Mouse (Mus musculus): ENCODE measurements around the gene Xk. TPM values are rescaled to one million over a fixed set of nuclear protein-coding genes. Genes with fewer than 3 reads are reported as not detected.
"Not testable (repeated sequence)": the region's sequence is repeated elsewhere in the genome, so short reads cannot be mapped to it uniquely, and the experiment has no call there.

The Xk gene
- polyA plus RNA-seq, 1 experiment from 2014 or later, result 10.6 TPM

DNA sequence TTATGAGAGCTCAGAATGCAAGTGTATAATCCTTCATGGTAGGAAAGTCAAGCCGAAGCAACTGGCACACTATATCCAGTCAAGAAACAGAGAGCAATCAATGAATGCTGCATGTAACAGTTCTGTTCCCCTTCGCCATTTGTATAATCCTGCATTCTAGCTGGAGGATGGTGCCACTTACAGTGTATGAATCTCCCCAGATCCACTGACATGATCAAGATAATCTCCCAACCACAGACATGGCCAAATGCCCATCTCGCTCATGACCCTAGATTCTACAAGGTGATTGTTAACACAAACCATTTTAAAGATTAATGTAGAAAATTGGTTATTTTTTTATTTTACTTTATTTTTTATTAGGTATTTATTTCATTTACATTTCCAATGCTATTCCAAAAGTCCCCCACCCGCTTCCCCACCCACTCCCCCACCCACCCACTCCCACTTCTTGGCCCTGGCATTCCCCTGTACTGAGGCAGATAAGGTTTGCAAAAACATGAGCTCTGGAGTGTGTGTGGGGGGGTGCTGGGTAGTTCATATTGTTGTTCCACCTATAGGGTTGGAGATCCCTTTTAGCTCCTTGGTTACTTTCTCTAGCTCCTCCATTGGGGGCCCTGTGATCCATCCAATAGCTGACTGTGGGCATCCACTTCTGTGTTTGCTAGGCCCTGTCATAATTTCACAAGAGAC is 20.7 kb downstream of the Xk start:
- WGBS (ENCODE audit: insufficient replicate concordance), result 78% methylated on average over 3 of the region's 4 CpGs
- not testable (repeated sequence) for ATAC-seq (replicated peaks; ENCODE audit: insufficient number of reproducible peaks, low FRiP score, low TSS enrichment); H3K27ac ChIP-seq (ENCODE audit: low read depth, low read length)

DNA sequence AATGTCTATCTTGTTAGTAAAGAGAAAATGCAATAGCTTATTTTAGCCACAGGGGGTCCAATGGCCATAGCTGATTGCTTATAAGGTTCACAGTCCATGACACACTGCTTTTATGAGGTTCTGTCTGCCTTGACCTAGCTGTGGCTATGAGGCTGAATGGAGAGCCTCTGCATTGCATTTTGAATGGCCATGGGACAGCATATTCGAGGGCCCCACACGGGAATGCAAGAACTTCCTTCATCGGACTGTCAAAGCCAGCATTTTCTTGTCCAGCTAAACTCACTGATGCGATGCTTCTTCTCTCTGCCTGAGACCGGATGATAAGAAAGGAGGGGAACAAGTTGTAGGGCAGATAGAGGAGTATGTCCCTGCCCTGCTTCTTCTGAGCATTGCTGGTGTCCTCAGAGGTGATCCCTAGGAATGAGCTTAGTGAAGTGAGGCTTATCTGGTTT is 25.9 kb downstream of the Xk start:
- no peaks in the 10 kb centered on the region for H3K36me3 ChIP-seq (ENCODE audit: control insufficient read depth, insufficient read depth, low read length)
- ATAC-seq (replicated peaks; ENCODE audit: insufficient number of reproducible peaks, low FRiP score, low TSS enrichment), result peak; percentile 76
- WGBS (ENCODE audit: insufficient replicate concordance), result 69% methylated on average over 5 of the region's 5 CpGs
- no peak overlapping the region for H3K4me3 ChIP-seq (ENCODE audit: low read depth, low read length)
- no peaks in the 10 kb centered on the region for H3K27me3 ChIP-seq (ENCODE audit: control insufficient read depth, insufficient read depth, low read length)
- no peak overlapping the region for H3K9ac ChIP-seq (ENCODE audit: low read depth, low read length)
- H3K4me2 ChIP-seq, result no peak overlapping the region
- no peaks in the 10 kb centered on the region for H3K9me3 ChIP-seq (replicated peaks; ENCODE audit: control insufficient read depth, low read length)
- H3K4me1 ChIP-seq (ENCODE audit: control insufficient read depth, insufficient read depth, low read length), result no peaks in the 10 kb centered on the region
- H3K27ac ChIP-seq (ENCODE audit: low read depth, low read length), result 0 out of 2 replicates have a peak overlapping the region, but pooled peaks have one; percentile 35

More for the DNA sequence above, 20.7 kb downstream of the Xk start:
- not testable (repeated sequence) for H3K4me2 ChIP-seq; H3K27me3 ChIP-seq (ENCODE audit: control insufficient read depth, insufficient read depth, low read length); H3K4me3 ChIP-seq (ENCODE audit: low read depth, low read length); H3K36me3 ChIP-seq (ENCODE audit: control insufficient read depth, insufficient read depth, low read length); H3K9ac ChIP-seq (ENCODE audit: low read depth, low read length); H3K9me3 ChIP-seq (replicated peaks; ENCODE audit: control insufficient read depth, low read length); H3K4me1 ChIP-seq (ENCODE audit: control insufficient read depth, insufficient read depth, low read length)

DNA sequence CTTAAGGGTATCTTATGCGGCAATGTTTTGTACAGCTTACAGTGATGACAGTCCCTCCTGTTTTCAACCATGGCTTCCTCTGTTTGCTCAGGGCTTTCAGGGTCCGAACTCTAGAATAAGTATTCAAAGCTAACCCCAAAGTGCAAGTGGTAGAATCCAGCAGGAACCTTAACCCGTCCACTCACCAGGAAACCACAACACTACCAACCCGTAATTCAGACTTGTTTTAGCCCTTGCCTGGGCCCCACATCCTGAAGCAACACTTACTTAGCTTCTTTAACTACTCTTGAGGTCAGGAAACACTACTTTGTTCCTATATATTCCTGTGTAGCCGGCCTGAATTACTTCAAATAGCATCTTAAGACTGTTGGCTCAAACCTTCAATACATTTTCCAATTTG is 30.2 kb downstream of the Xk start:
- no peaks in the 10 kb centered on the region for H3K36me3 ChIP-seq (ENCODE audit: control insufficient read depth, insufficient read depth, low read length)
- no peaks in the 10 kb centered on the region for H3K4me1 ChIP-seq (ENCODE audit: control insufficient read depth, insufficient read depth, low read length)
- H3K27ac ChIP-seq (ENCODE audit: low read depth, low read length), result no peak overlapping the region
- no peak overlapping the region for H3K4me2 ChIP-seq
- ATAC-seq (replicated peaks; ENCODE audit: insufficient number of reproducible peaks, low FRiP score, low TSS enrichment), result no peak
- WGBS (ENCODE audit: insufficient replicate concordance), result 78% methylated on average over 5 of the region's 5 CpGs
- H3K9ac ChIP-seq (ENCODE audit: low read depth, low read length), result no peak overlapping the region
- H3K27me3 ChIP-seq (ENCODE audit: control insufficient read depth, insufficient read depth, low read length), result no peaks in the 10 kb centered on the region
- H3K9me3 ChIP-seq (replicated peaks; ENCODE audit: control insufficient read depth, low read length), result no peaks in the 10 kb centered on the region
- H3K4me3 ChIP-seq (ENCODE audit: low read depth, low read length), result no peak overlapping the region

DNA sequence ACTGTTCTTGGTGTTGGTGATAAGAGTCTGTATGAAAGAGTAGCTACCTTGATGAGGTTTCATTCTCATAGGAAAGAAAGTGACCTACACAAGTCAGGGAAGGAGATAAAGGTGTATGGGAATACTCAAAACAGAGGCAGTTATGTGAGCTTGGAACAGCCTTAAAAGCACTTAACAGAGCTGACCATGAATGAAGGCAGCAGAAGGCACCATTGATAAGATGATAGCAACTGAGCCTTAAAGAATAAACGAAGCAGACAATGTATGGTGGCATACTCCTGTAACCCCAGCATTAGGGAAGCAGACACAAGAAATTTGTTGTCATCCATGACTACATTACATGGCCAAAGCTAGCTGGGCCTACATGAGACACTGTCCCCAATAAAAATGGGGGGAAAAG is 30.9 kb downstream of the Xk start:
- H3K4me2 ChIP-seq, result no peak overlapping the region
- 55% methylated on average over 1 of the region's 1 CpGs for WGBS (ENCODE audit: insufficient replicate concordance)
- H3K9me3 ChIP-seq (replicated peaks; ENCODE audit: control insufficient read depth, low read length), result no peaks in the 10 kb centered on the region
- H3K4me3 ChIP-seq (ENCODE audit: low read depth, low read length), result no peak overlapping the region
- no peaks in the 10 kb centered on the region for H3K27me3 ChIP-seq (ENCODE audit: control insufficient read depth, insufficient read depth, low read length)
- H3K9ac ChIP-seq (ENCODE audit: low read depth, low read length), result no peak overlapping the region
- H3K4me1 ChIP-seq (ENCODE audit: control insufficient read depth, insufficient read depth, low read length), result no peaks in the 10 kb centered on the region
- ATAC-seq (replicated peaks; ENCODE audit: insufficient number of reproducible peaks, low FRiP score, low TSS enrichment), result no peak
- no peak overlapping the region for H3K27ac ChIP-seq (ENCODE audit: low read depth, low read length)
- H3K36me3 ChIP-seq (ENCODE audit: control insufficient read depth, insufficient read depth, low read length), result no peaks in the 10 kb centered on the region

DNA sequence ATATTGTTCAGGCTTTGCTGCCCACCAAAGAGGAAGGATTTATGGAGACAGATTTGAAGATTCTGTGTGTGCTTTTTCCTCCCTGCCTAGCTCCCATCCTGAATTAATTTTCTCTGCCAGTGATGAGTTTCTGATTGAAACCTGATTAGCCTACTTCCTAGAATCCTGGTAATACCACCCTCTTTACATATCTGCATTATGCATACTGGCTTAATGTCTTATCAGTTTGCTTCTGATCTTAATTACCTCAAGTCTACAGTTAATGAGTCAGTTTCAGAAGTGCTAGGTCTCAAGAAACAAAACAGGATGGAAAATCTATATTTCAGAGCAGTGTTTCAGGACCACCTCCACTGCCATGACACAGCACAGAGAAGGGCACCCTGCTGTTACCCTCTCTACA is 43.9 kb downstream of the Xk start:
- not testable (repeated sequence) for H3K9ac ChIP-seq (ENCODE audit: low read depth, low read length); H3K4me1 ChIP-seq (ENCODE audit: control insufficient read depth, insufficient read depth, low read length); ATAC-seq (replicated peaks; ENCODE audit: insufficient number of reproducible peaks, low FRiP score, low TSS enrichment); H3K27me3 ChIP-seq (ENCODE audit: control insufficient read depth, insufficient read depth, low read length); H3K36me3 ChIP-seq (ENCODE audit: control insufficient read depth, insufficient read depth, low read length); H3K4me3 ChIP-seq (ENCODE audit: low read depth, low read length); H3K9me3 ChIP-seq (replicated peaks; ENCODE audit: control insufficient read depth, low read length); H3K27ac ChIP-seq (ENCODE audit: low read depth, low read length); H3K4me2 ChIP-seq

DNA sequence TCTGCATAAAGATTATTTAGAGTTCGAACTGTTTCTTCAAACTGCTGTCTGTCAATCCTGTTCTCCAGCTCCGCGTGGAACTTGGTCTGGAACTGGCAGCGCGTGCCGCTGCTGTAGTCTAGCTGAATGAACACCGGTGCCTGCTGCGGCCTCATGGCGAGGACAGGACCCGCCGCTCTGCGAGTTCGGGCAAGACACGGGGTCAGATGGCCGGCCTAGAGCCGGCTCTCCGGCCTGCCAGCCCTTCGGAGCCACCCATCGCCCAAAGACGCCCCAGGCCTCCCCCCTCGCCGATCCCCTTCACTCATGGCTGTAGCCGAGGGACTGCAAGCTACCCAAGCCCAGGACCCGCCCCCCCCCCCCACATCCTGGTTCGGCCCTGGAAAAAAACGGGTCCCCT is 55.4 kb downstream of the Xk start:
- not testable (repeated sequence) for H3K9me3 ChIP-seq (replicated peaks; ENCODE audit: control insufficient read depth, low read length); H3K36me3 ChIP-seq (ENCODE audit: control insufficient read depth, insufficient read depth, low read length); H3K4me1 ChIP-seq (ENCODE audit: control insufficient read depth, insufficient read depth, low read length); H3K27me3 ChIP-seq (ENCODE audit: control insufficient read depth, insufficient read depth, low read length); H3K4me3 ChIP-seq (ENCODE audit: low read depth, low read length); H3K4me2 ChIP-seq; H3K27ac ChIP-seq (ENCODE audit: low read depth, low read length); ATAC-seq (replicated peaks; ENCODE audit: insufficient number of reproducible peaks, low FRiP score, low TSS enrichment); H3K9ac ChIP-seq (ENCODE audit: low read depth, low read length)
- WGBS (ENCODE audit: insufficient replicate concordance), result 86% methylated on average over 21 of the region's 26 CpGs

DNA sequence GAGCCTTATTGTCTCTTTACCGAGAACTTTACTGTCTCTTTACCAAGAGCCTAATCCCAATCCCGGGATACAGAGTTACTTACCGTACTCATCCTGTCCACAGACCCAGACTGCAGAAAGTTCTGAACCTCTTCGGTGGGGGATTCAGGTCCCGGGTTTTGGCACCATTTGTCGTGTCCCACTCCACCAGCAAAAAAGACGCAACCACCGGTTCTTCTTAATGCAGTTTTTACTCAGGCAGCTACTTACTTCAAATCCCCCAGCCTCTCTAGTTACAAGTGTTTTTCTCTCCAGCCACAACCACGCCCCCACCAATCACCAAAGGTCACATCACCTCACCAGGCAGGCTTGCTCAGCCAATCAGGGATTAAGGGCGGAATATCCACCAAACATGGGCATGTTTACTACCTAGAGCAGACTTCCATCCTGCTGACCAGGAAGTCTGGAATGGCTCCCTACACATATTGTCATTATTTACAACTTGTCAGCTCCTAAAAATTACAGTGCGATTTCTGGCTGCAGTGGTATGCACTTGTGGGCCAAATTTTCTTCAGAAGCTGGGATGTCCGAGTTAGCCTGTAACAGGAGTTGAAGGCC is 59.9 kb downstream of the Xk start:
- not testable (repeated sequence) for H3K9ac ChIP-seq (ENCODE audit: low read depth, low read length); H3K27ac ChIP-seq (ENCODE audit: low read depth, low read length); H3K4me1 ChIP-seq (ENCODE audit: control insufficient read depth, insufficient read depth, low read length); H3K36me3 ChIP-seq (ENCODE audit: control insufficient read depth, insufficient read depth, low read length); H3K9me3 ChIP-seq (replicated peaks; ENCODE audit: control insufficient read depth, low read length); H3K4me2 ChIP-seq; H3K27me3 ChIP-seq (ENCODE audit: control insufficient read depth, insufficient read depth, low read length); H3K4me3 ChIP-seq (ENCODE audit: low read depth, low read length); ATAC-seq (replicated peaks; ENCODE audit: insufficient number of reproducible peaks, low FRiP score, low TSS enrichment)
- 81% methylated on average over 12 of the region's 12 CpGs for WGBS (ENCODE audit: insufficient replicate concordance)

DNA sequence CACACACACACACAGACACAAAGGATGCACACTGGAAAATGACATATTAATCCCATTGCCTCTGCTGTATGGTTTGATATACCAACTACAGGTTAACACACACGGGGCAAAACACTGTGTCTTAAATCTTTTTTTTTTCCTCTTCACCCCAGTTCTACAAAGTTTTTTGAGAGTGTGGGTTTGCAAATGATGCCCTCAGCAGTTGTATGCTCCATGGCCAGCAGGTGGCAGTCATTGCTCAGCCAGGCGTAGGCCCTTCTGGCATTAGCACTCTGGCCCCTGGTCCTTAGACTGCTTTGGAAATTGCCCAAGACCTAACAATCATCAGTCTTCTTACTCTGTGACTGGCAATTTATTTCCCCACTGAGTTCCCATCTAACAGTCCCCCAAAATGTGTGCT is 60.5 kb downstream of the Xk start:
- H3K9me3 ChIP-seq (replicated peaks; ENCODE audit: control insufficient read depth, low read length); H3K4me2 ChIP-seq; H3K4me3 ChIP-seq (ENCODE audit: low read depth, low read length); H3K36me3 ChIP-seq (ENCODE audit: control insufficient read depth, insufficient read depth, low read length); H3K4me1 ChIP-seq (ENCODE audit: control insufficient read depth, insufficient read depth, low read length); ATAC-seq (replicated peaks; ENCODE audit: insufficient number of reproducible peaks, low FRiP score, low TSS enrichment); H3K9ac ChIP-seq (ENCODE audit: low read depth, low read length); H3K27ac ChIP-seq (ENCODE audit: low read depth, low read length); H3K27me3 ChIP-seq (ENCODE audit: control insufficient read depth, insufficient read depth, low read length): not testable (repeated sequence)
- WGBS (ENCODE audit: insufficient replicate concordance), result 42% methylated on average over 2 of the region's 2 CpGs

DNA sequence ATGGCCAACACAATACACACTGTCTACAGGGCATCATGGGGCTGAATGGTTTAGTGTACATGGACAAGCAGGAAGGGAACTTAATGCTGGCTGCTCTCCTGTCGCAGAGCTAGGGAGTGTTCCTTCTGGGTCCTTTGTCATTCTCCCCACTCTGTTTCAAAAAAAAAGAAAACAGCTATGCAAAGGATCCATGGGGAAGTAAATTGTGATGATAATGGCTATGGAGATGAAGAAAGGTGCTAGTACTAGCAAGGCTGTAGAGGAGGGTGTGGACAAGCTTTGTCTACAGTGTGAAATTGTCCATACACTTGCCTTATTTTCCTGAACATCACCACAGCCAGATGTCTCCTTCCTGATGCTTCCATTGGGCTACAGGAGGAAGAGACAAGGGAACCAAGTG is 62.4 kb downstream of the Xk start:
- not testable (repeated sequence) for H3K36me3 ChIP-seq (ENCODE audit: control insufficient read depth, insufficient read depth, low read length); H3K4me2 ChIP-seq; H3K4me3 ChIP-seq (ENCODE audit: low read depth, low read length); H3K27ac ChIP-seq (ENCODE audit: low read depth, low read length); H3K27me3 ChIP-seq (ENCODE audit: control insufficient read depth, insufficient read depth, low read length); H3K9ac ChIP-seq (ENCODE audit: low read depth, low read length); ATAC-seq (replicated peaks; ENCODE audit: insufficient number of reproducible peaks, low FRiP score, low TSS enrichment); H3K9me3 ChIP-seq (replicated peaks; ENCODE audit: control insufficient read depth, low read length); H3K4me1 ChIP-seq (ENCODE audit: control insufficient read depth, insufficient read depth, low read length)
- WGBS (ENCODE audit: insufficient replicate concordance), result 77% methylated on average over 1 of the region's 1 CpGs
